Mouse (Mus musculus) kidney, postnatal 14 days (tissue): Measurements from ENCODE around the gene Wnk2.

Source experiments
- DNase-seq: peaks from one replicate; pipeline ENCODE4 v3.0.0; 2022; ENCODE audit warnings: mixed read lengths

Wnk2 gene

DNA sequence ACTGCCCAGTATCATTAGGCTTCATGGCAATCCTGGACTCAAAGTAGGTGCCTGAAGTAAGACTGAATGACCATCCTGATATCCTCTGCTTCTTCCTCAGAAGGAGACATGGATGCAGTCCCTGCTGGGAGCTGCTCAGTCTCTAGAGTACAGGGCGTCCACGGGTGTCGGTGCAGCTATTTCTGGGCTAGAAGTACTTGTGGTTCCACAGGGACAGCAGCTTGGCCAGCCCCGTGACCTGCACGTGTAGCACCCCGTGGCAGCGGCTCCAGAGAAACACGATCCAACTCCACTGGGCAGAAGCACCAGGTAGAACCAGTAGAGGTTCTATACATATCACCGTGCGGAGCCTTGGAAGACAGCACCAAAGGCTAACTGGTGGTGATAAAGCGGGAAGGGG lies 13.3 kb downstream of the Wnk2 start:
- DNase-seq = no peak

DNA sequence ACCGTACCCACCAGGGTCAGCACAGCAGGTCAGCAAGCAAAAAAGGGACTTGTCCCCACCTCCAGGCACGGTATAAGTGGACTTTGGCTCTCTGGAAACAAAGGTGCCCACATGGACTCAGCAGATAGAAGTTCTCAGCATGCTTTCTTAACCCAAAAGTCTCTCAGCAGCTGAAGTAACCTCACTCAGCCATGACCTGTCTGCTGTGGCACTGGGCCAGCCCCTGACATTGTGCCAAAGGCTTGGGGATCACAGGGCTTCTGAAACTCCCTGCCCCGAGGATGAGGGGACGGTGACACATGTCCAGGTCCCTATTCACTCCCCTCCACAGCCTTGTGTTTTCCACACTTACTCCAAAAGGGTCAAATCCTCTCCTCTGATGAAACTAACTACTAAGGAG lies 14.7 kb downstream of the Wnk2 start:
- DNase-seq = peak; percentile 86

DNA sequence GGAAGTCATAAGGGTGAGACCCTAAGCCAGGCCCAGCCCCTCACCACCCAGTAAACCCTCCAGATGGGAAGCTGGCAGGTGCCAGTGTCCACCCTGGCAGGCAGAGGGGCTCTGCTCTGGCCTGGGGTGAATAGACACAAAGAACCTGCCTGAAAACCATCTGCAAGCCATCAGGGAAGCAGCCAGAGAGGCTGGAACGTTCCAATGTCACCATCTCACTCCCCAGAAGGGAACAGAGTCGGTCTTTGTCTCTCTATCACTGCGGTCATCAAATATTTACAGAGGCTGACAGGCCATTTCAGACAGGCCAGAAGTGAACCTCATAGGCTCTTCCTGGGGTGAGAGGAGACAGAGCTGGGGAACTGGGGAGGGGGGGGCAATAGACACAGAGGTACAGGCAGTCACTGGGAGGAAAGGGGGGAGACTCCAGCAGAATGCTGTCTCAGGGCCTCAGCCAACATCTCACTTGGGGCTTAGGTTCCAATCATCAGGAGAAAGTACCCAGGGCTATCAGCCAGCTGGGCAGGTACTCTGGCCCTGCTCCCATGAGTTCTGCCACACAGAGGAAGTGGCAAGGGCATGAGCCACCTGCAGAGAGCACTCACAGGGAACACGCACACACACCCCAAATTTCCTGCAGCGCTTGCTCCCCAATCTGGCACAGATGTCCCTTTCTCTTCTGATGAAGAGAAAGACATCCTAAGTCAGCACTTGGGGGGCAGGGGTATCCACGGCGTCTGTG lies 15.7 kb downstream of the Wnk2 start:
- no peak for DNase-seq

DNA sequence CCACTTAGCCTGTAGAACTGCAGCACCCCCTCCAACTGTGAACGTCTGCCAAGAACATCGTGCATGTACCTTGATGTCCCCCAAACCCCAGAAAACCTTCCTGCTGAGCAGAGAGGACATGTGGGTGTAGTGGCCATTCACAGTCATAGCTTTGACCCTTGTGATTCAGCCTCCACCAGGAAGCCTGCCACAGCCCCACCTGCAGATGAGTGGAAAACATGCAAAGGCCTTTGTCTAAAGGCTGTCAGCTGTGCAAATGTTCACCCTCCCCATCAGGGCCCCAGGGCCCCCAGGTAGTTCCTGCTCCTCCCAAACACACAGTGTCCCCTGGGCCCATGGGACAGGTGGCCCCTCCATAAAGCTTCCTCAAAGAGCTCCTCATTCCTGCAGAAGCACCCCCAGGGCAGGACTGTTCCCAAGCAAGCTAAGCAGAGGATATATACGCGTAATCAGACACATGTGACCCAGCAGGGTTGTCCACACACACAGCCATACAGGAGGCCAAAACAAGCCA lies 16.4 kb downstream of the Wnk2 start:
- DNase-seq = no peak

DNA sequence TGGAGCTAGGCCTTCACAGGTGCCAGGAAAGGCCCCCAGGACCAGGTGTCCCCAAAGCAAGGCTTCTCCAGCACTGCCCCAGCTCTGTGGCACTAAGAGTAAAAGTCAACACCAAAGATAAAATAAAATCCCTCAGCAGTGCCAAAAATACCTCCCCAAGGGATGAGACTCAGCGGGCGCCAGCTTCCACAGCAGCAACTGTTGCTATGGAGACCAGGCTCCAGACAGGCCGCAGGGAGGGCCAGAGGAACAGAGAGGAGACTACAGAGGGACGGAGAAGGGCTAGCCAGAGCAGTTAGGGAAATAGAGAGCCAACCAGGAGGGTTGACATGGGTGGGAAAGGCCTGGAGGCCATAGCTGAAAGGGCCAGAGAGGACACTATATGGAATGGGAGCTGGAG lies 18.0 kb downstream of the Wnk2 start:
- no peak for DNase-seq

DNA sequence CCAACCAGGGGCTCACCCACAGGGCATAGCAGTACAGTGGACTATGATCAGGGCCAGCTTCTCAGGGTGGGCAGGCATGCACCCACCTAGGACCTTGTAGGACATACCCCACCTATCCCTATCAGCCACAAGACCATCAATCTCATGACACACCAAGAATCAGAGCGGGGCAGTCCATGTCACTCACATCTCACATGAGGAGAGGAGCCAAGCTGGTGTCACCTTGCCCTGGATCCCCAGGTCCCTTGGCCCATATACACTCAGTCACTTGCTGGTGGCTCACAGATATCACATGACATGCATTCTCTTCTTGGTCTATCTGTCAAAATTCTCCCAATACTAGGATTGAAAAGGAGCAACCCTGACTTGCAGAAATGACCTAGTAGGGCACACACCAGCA lies 18.7 kb downstream of the Wnk2 start:
- DNase-seq = no peak

DNA sequence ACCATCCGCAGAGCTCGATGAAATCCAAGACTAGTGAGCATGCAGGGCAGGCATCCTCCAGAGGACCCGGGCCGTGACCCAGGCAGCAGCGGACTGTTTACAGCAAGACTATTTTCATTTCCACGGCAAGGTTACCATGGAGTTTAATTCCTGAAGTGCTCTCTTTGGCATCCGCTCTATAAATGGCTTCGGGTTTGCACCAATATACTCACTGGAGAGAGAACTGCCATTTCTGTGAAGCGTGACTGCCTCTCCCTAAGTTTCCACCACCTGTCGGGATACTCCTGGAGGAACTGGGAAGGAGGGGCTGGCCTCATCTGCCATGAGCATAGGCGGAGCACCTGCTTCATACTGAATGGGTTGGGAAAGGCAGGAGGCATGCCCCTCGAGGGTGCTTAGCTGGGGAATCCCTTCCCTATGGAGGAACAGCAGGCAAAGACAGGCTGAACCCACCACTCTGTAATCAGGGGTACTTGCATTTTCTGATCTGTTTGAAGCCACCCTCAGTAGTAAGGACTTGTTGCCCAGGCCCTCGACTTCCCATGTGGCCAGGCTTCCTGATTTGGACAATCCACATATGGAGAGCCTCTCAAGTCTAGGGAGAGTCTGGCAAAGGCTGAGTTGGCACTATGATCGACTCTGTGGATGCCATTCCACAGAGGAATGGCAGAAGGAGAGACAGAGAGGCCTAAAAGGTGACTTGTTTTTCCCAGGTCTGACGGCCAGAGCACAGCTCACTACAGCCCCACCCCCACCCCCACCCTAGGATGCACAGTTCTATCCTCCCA lies 19.8 kb downstream of the Wnk2 start:
- no peak for DNase-seq

DNA sequence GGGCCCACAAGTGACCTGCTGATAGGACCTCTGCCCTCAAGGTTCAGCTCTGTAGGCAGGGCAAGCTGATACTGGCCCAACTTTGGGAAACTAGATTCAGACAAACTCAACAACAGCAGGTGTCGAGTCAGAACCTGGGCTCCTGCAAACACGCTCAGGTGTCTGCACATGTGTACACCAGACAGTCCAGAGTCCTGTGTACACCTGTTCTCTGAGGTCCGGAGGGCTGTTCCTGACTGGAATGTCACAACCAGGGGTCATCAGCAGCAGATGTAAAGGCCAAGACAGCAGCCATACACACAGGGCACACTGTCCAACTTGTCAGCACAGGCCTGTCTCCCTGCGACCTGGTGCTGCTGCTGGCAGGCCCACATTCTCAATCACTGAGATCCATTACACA lies 25.7 kb downstream of the Wnk2 start:
- no peak for DNase-seq

DNA sequence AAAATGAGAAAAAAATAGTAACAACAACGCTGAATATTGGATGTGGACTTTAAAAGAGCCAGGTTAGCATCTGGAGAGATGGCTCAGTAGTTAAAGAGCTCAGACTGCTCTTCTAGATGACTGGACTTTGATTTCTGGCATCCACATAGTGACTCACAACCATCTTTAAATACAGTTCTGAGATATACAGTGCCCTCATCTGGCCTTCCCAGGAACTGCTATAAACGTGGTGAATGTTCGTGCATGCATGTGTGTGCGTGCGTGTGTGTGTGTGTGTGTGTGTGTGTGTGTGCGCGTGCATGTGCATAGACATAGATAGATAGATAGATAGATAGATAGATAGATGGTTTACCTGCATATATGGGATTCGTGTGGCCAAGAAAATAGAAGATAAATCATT lies 30.3 kb downstream of the Wnk2 start:
- DNase-seq = no peak

DNA sequence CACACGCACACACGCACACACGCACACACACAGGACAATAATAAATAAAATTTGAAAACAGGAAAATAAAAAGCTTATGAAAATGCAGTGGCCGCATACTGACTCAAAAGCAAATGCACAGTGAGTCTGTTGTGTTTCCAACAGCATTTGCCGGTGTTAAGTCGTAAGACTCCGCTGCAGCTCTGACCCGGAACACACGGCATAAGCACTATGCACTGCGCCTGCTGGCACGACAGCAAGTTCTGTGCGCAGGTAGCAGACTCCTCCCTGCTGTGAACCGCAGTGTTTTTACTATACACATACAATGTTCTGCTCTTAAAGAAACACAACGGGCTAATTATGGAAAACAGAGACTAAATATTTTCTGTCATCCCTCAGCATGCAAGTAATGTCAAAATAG lies 32.9 kb downstream of the Wnk2 start:
- DNase-seq = no peak

DNA sequence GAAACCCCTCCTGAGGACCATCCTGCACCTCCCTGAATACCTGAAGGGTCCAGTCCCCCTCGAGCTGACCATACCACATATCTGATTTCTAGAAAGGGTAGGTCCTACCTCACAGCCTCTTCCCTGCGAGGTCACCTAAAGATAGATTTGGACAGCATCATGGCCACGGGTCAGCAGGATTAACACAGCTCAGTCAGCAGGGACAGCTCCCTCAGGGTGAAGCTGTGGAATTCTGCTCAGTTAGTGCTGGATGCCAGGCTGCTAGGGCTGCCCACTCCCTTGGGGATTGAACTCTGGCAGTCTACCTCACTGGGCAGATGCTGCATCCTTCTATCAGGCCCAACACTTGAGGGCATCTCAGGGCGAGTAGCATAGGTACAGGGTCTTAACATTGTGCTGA lies 33.7 kb downstream of the Wnk2 start:
- DNase-seq = no peak

DNA sequence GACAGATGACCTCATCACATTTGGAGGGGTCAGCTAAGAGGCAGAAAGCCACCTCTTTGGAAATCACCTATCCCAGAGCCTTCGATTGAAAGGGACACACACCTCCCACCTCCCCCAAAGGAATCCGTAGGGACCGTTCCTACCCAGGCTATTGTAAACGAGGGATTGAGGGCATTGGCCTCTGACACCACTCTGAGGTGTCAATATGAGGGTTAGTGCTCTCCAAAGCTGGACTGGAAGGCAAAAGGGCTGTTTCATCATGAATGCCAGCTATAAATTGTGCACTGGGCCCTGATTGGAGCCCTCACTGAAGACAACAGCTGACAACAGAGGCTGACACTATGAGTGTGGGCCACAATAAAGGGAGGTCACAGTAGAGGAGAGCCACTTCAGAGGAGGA lies 34.5 kb downstream of the Wnk2 start:
- DNase-seq = no peak

DNA sequence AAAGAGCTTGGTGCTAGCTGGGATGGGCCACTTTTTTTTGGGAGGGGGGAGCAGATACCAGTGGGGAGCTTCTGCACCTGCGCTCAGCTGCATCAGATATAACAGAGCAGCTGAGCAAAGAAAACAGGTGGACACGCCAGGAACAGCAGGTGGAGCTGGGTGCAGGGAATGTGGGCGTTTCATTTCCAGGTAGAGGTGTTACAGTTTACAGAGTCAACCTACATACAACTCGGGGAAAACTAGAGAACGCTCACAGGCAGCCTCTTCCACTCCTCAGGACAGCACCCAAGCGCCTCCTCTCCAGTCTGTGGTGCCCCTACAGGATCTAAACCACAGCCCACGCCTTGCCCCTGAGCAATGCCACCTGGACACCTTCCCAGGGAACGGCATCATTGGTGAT lies 35.2 kb downstream of the Wnk2 start:
- no peak for DNase-seq

DNA sequence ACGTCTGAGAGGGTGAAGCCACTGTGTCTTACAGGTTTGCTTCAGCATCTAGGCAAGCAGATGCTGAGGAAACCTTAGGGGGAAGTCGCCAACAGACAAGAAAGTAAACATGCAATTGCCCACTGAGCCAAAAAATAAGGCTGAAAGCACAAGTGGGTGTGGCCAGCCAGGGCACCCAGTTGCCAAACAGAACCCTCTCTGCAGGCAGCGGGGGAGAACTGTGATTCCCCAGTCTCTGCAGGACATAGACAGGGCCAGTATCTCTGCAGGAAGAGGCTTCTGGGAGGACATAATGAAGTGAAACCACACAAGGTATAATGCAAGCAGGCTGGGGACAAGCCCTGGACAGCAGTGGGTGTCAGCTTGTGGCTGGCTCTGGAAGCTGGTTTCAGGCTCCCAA lies 38.1 kb downstream of the Wnk2 start:
- no peak for DNase-seq

DNA sequence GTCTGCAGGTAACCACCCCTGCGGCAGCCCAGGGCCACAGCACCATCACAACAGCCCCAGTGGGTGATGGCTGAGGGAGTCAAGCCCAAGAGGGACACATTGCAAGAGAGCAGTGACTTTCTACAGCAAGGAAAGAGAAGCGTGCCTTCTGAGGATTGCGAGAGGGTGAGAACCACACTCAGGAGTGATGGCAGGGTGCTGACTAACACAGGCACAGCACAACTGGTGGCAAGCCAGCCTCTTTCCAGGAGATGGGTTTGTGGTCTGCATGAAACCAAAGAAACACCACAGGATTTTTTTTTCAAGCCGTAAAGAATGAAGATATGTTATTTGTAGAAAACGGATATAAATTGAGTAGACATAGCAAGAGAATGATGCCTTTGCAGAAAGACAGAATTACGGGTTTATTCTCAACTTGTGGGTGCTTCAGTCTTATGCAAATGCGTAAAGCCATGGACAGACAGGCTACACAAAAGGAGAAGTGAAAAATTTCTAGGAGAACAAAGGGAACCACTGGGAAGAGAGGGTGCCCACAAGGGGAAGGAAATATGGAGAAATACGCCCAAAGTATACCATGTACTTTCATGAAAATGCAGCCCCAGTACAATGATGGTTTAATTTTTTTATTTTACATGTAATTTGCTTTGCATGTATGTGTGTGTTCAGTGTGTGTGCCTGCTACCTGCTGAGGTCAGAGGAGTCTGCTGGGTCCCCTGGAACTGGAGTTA lies 39.5 kb downstream of the Wnk2 start:
- DNase-seq = no peak

DNA sequence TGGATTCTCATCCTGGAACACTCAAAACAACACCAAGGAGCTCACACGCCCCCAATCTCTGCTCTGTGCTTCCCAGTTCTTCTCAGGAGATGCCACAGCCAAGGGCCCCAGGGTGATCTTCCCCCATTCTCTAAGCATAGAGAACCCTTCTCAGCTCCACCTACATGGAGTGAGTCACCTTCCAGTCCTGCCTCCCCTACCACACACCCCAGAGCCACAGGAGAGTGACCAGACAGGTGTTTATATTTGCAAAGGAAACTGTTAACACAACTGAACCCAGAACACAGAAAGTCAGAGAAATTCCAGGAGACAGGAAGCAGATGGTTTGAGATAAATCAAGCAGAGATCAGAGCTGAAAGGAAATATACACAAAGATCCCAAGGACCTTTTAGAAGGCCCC lies 43.9 kb downstream of the Wnk2 start:
- no peak for DNase-seq

DNA sequence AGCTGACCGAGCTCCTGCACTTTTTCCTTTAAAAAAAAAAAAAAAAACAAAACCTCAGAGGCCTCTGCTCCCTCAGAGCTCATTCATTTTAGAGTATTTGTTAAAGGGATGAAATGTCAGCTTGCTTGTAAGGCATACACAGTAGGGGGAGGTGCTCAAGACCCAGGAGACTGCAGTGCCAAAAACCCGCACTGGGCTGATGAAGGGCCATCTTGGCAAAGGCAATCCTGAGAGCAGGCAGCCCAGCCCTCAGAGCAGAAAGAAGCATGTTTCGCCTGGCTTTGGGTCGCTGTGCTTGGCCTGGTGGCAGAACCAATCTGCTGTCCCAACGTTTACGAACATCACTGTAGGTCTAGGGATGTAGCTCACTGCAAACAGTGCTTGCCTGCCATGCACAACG lies 44.6 kb downstream of the Wnk2 start:
- no peak for DNase-seq

DNA sequence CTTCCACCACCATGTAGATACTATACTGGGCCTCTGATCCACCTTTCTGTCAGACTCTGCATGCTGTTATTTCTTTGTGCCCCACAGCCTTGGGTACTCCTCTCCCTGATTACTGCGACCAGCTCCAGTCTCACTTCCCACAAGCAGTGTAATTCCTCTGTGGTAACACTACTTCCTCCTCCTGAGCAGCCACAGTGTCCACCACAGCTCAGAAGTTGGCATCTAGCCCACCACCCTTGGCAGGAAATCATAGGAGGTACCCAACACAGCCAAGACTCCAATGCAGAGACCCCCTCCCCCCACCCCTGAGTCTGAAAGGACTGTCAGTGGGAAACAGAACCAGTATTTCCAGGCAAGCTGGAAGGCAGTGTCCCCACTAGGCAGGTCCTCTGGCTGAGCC lies 47.4 kb downstream of the Wnk2 start:
- DNase-seq = peak; percentile 63

DNA sequence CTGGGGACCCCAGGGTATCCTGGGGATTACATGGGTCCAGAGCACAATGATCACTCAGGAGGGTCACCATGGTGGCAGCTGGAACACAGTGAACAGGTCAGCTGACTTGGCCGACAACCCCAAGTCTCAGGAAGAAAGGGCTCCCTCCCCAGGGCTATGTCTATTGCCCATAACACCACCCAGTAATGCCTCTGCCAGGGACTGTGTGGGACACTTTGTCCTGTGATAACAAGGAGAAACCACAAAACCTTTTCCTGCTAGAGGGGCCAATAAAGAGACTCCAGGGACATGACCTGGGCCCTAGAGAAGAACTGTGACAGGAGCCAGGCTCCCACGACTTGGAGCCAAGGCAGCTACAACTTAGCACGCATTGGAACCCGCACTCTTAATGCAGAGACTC lies 51.0 kb downstream of the Wnk2 start:
- DNase-seq = no peak

DNA sequence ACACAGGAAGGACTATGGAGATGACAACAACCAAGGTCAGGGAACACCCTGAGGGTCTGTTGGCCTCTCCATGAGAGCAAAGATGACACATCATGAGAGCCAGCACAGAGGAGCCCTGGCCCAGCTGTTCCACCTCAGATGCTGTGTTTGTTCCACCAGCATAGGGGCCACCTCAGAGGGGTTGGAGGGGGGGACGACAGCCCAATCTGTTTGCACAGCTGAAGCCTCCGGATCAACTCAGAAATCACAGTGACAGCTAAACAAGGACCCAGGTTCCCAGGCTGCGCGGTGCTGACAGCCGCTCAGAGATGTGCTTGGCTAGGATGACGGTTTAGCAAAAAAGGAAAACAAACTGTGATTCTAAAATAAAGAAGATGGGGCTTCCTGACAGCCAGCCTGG lies 53.1 kb downstream of the Wnk2 start:
- DNase-seq = no peak

DNA sequence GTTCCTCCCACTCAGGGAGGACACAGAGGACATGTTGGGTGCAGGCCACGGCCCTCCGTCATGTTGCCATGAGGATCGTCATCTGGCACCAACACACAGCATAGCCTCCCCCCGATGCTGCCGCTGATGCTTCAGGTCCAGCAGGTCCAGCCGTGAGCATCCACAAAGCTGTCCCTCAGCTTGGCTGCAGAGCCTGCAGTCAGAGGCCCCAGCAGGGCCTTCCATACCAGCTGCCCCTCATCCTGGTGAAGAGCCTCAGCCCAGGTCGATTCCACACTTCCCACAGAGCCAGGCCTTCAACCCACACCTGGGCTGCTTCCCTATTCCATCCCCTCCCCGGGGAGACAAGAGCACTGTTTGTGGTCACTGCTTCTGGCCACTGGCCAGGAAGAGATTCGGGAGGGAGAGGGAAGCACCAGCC lies 54.3 kb downstream of the Wnk2 start:
- DNase-seq = no peak

DNA sequence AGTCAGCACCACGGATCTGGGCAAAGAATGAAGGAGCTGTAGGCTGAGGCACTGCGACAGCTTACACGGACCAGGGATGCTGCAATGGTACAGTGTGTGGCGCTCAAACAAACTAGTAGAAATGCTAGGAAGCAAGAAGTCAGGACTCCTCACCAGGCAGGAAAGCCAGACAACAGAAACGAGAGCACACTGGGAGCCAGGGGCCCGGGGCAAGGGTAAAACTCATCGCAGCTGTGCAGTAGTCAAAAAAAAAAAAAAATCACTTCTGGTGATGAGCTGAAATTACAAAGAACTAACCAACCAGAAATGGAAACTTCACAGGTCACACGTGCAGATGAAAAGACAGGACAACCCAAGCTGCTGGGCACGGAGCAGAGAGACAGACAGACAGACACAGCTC lies 55.2 kb downstream of the Wnk2 start:
- DNase-seq = no peak

DNA sequence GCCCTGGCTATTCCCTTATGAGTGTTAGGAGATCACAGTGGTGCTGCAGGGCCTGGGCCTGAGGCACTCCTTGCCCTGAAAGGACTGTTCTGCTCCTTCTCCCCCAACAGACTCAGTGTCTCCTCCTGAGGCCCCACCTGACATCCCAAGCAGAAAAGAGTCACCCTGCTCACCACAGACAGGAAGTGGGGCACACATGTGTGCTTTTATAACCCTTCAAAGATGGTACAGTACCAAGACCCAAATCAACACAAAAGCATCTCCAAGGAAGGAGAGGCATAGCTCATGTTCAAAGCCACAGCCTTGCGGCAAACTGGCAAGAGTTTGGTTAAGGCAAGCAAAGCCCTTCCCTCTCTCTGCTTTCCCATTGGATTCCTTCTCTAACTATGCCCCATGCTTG lies 57.6 kb downstream of the Wnk2 start:
- no peak for DNase-seq

DNA sequence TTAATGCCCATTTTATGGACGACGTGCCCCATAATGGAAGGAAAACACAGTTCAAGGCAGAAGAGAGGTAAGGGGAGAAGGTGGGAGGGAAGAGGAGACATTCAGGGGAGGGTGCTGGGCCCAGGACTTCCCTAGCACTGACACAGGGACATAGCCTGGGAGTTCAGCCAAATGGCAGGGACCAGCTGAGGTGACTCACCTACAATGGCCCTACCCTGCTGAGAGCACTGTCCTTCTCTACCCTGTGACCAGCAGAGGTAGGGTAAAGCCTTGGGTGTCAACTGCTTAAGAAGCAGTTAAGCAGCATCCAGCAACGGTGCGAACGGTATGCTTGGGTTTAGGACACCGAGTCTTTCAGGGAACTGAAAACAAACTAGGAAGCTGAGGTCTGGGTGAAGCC lies 58.9 kb downstream of the Wnk2 start:
- DNase-seq = no peak
